Mouse (Mus musculus) layer of hippocampus, adult 6 months (tissue): ENCODE data around the gene Gm5447. TPM values are rescaled to one million over a fixed set of nuclear protein-coding genes. Genes with fewer than 3 reads are reported as not detected.

Experiments used
- long read RNA-seq, 2 experiments: library from polyadenylated mRNA; unstranded; transcript quantifications; one replicate each; pipeline ENCODE4 v2.0.0; 2019 to 2020
- polyA plus RNA-seq: library from polyadenylated mRNA; unstranded; fragments of <200 nt; fragmentation: Nextera tagmentation; gene quantifications from 2 replicates; pipeline ENCODE4 v1.2.3, GENCODE M21; 2021

Gm5447 gene
- polyA plus RNA-seq = 0.13 TPM in 1 of 2 replicates, not detected in the other
- long read RNA-seq, experiment 1 = 0 reads
- long read RNA-seq, experiment 2 = 0 reads

DNA sequence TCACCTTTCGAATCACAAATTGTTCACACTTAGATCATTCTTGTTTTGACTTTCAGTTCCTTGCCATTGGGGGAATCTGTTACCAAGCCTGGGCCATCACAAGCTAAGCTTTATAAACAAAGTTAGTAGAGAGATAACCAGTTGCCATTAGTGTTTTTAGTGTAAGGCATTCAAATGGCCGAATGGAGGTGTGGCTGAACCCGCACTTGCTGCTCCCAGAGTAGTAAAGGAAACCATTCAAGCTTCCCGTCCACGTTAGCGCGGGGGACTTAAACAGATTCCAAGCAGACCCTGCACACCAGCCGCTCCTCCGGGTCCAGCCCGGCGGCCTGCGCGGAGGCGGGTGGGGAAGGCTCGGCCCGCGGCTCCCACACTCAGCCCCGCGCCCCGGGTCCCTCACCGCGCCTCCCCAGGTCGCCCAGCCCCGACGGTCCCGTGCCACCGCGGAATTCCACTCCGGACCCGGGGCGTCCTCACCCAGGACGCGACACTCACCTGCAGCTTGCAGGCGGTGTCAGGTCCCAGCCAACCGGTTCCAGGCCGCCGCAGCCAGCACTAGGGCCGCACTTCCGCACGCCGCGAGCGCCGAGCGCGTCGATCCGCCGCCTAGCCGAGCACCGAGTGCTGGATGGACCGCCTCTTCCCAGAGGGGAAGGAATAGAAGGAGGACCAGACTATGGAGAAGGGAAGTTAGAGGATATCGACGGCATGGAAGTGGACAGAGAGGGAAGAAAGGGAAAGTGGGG lies at the start of gene Gm5447, which contains the start of gene Exoc2:
Gene Gm5447 (plus strand): TSS at position 704 of the 746 bp plus-strand sequence.
Gene Exoc2 (minus strand): TSS at position 593 of the 746 bp plus-strand sequence.

DNA sequence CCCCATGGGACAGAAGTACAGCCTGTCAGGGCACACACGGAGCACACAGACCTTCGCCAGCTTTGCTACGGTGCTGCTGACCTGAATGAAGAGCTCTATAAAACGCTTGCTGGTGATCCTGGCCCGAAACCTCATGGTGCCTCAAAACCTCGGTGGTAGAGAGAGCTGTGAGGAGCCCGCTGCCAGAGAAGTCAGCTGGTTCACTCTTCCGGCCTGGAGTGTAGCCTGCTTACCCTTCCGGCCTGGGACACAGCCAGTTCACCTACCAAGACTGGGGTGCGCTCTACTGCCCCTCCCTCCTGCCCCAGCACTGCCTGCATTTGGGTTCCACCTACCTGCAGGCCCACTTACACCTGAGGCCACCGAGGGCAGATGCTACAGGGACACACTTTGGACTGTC lies 26.5 kb upstream of the Gm5447 start, which contains the start of gene Hus1b:
Gene Hus1b (minus strand): TSS at position 220 of the 400 bp plus-strand sequence.

Other genes with a start within 250 kb of the Gm5447 start
- 0.05 TPM in 1 of 2 replicates, not detected in the other for gene Irf4, start 225.0 kb upstream of the Gm5447 start, polyA plus RNA-seq
- not detected in 2 replicates for gene Hus1b, start 26.4 kb upstream of the Gm5447 start, polyA plus RNA-seq
- 17.6 and 19.4 TPM in 2 replicates for gene Exoc2, start 111 bp upstream of the Gm5447 start, polyA plus RNA-seq